Mouse (Mus musculus): ENCODE data around the gene Micall1.

Gene Micall1

DNA sequence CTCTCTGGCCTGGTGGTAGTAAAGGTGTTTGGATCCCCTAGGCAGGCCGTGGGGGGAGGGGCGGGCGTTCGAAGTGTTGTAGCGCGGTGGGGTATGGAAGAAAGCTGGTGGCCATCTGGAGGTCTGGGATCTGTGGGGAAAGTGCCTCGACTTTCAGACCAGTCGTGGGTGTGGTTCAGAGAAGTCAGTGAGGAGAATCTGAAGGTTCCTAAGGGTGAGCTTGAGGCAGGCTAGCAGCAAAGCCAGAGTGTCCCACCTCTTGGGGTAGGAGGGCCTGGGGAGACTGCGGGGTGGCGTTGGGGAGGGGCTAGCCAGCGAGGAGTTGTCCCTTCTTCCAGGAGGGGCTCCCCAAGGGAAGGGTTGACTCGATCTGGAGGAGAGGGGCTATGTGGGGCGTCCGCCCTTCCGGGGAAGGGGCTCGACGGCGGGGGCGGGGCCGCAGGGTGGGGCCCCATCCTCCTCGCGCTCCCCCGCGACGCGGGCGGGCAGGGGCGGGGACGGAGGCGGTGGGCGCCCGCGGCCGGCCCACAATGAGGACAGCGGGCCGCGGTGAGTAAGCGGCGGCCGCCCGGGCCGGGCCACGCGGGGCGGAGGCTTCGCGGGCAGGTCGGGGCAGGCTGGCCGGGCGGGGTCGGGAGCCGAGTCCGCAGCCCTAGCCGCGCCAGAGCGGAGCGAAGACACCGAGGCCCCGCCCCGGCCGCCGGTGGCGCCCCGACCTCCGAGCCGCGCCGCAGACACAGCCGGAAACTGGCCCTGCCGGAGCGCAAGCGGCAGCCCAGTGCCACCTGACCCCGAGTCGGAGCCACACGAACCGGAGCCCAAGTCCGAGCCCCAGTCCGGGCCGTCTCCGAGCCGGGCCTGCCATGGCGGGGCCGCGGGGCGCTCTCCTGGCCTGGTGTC is at the start of gene Micall1:
TSS of gene Micall1 (plus strand) at position 478 of the 900 bp plus-strand sequence.
- DNase-seq (ENCODE audit: low spot score), result peak; percentile 50

DNA sequence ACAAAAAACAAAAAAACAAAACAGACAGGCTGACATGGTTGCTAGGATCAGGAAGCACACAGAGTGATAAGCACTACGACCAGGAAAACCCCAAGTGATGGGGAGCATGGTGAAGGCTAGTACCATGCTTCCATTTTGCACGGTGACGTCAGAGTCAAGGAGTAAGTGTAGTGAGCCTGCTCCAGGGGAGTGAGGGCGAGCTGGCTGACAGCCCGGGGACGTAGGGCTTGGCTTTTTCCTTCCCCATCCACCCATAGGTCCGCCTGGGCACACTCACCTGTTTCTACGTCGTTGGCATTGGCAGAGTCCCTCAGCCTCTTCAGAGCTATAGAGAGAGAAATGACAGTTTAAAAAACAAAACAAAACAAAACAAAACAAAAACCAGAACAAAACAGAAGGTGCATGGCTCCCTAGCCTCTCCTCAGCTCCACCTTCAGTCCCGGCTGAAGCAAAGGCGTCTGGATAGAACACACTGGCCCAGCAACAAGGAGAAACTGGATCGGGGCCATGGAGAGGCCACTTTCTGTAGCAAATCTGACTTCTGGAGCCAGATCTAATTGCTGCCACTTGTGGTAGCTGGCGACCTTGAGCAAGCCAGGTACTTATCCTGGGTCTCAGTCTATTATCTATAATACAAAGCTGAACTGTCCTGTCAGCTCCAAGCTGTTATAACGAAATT is 47.7 kb upstream of the Micall1 start:
- DNase-seq (ENCODE audit: low spot score), result no peak

DNA sequence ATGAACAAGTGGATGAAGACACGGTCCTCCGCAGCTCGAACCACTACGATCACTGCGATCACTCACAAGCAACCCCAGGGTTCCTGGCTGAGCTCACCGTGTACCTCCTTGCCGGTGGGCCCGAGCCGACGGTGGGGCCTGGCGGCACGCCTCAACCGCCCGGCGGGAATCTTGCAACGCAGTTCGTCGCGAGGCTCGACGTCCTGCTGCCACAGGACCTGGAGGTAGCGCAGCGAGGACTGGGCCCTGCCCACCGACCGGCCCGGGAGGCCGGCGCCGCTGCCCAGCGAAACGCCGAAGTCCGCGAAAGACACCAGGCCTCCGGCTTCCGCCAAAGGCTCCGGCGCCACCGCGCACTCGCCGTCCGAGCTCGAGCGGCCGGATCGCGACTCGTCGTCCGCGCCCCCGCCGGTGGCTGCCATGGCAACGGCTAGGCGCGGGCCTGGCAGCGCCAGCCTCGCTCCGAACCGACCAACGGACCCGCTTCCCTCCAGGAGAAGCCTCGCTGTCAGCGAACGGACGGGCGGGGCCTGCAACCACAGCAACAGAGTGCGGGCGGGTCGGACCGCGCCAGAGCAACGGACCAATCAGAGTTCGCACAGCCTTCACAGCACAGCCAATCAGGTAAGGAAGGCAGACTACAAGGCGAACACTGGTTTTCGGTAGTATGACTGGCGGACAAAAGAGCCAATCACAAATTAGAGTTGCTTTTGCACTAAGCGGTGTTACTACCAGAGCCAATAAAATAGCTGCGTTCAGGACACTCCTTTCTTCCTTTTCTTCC is 46.1 kb upstream of the Micall1 start, which contains the start of gene Ankrd54:
TSS of gene Ankrd54 (minus strand) at position 518 of the 784 bp plus-strand sequence.
- peak; percentile 99 for DNase-seq (ENCODE audit: low spot score)

DNA sequence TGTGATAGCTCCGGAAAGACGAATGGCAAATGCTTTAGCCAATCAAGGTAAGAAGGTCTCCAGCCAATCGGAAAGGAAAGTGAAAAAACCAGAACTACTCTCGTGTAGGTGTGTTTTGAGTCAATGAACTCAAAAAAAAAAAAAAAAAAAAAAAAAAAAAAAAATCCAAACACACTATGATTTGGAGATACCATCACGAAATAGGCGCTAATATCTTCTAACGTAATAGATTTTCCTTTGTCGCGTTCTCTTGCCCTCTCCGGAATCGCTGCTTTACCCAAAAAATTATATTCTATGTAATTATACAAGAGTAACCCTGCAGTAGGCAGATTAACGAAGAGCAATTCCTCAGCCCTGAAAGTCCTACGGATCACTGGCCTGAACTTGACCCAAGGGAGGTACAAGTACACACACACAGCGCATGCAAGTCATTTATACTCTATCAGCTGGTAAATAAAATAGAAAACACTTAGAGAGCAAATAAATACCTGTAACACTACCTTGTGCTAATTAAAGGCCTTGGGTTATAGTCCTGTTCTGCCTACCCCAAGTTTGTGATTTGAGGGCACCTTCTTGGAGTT is 45.4 kb upstream of the Micall1 start:
- no peak for DNase-seq (ENCODE audit: low spot score)

DNA sequence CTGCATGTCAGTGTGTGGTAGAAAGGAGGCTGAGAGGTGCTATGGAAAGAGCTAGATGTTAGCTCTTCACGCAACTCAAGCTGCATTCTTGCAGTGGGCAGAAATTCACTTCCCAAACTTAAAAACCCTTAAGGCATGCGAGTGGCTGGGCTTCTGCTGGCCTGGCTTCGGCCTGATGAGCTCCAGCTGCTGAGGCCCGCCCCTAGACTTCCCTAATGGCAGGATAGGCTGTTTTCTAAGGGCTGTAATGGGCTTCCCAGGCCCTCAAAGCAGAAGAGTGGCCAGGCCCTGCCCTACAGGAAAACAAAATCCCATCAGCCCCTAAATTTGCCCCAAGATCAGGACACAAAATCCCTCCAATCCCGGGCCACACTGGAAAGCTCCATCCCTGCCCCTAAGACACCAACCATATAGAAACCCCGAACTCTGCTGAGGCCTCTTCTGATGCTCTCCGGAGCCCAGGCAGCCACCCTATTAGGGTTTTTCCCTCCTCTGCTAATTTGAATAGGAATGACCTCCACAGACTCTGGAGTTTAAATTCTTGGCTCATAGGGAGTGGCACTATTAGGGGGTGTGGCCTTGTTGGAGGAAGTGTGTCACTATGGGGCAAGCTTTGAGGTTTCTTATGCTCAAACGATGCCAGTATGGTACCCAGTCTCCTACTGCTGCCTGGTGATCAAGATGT is 43.5 kb upstream of the Micall1 start:
- DNase-seq (ENCODE audit: low spot score), result no peak

DNA sequence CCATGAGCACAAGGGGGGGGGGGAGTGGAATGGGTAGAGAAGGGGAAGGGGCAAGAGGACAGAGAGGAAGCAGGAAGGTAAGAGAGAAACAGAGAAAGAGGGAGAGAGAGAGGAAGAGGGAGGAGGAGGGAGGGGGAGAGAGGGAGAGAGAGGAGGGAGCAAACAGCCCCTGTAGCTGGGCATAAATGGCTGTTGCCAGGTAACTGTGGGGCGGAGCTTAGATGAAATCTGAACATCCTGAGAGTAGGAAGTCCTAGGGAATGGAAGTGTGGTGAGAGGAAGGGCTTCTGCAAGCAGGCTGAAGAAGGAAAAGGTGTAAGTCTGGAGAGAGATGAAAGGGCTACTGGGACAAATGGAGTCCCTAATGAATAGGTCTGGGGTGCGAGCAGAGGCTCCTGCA is 42.4 kb upstream of the Micall1 start:
- no peak for DNase-seq (ENCODE audit: low spot score)

DNA sequence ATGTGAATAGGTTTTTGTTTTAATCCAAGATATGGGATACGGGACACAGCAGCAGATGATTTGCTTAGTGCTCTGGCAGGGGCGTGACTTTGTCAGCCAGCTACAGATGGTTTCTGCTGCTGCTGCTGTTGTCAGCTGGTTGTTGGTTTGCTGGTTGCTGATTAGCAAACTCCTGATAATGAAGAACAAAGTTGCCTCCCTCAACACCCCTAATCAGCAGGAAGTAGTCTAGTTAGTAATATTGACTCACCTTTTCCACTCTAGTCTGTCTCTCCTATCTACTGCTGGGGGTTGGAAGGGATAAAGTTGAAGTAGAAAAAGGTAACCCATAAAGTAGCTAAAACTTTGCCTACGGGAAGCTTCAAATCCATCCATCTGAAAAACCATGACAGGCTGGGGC is 41.1 kb upstream of the Micall1 start:
- DNase-seq (ENCODE audit: low spot score), result no peak

DNA sequence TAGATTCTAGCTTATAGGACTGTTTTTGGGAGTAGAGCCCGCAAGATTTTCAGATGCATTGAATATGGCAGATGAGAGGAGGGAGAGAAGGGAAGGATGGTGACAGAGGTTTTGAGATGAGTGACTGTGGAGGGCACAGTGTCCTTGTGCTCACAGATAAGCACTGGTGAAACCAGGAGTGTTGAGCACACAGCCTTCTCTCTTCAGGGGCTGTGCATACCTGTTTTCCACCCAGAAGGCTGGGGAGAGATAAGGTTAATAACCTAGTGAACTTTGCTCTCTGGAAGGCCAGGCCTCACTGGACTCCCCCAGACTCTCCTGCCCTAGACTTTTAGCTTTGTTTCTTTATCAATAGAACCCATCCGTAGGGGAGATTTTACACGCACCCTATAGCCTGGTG is 40.3 kb upstream of the Micall1 start:
- DNase-seq (ENCODE audit: low spot score), result no peak

DNA sequence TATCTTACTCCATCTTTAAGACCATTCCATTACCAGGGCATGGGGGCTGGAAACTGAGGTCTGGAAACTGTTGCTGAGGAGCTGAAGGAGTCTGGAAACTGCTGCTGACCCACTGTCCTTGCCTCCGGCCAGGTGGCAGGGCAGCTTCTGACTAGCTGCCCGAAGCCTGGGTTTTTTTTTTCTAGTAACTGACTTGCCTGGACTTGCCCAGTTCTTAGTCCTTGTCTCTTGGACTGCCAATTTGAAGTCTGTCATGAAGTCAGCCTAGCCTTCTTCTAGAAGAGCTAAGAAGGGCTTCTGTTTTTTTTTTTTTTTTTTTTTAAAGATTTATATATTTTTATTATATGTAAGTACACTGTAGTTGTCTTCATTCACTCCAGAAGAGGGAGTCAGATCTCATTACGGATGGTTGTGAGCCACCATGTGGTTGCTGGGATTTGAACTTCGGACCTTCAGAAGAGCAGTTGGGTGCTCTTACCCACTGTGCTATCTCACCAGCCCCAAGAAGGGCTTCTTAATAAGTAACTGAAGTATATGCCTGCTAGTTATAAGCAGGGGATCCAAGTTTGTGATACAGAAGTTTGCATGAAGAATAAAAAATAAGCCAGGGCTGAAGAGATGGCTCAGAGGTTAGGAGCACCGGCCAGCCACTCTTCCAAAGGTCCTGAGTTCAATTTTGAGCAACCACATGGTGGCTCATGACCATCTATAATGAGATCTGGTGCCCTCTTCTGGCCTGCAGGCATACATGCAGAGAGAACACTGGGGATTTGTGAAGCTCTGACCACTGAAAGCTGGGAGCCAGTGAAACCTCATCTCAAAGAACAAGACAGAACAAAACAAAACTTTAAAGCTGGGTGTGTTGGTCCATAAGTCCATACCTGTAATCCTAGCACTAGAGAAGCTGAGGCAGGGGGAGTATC is 37.3 kb upstream of the Micall1 start:
- DNase-seq (ENCODE audit: low spot score), result no peak

DNA sequence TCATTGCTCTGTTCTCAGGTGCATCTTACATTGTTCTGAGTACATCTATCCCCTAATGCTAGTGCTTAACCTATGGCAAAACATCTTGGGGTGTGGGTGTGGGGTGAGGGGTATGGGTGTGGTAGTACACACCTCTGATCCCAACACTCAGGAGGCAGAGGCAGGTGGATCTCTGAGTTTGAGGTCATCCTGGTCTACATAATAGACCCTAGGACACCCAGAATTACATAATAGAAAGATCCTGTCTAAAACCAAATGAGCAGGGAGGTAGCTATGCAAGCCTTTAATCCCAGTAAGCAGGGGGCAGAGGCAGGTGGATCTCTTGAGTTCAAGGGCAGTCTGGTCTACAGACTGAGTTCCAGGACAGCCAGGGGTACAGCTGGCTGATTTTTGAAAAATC is 34.9 kb upstream of the Micall1 start:
- no peak for DNase-seq (ENCODE audit: low spot score)

DNA sequence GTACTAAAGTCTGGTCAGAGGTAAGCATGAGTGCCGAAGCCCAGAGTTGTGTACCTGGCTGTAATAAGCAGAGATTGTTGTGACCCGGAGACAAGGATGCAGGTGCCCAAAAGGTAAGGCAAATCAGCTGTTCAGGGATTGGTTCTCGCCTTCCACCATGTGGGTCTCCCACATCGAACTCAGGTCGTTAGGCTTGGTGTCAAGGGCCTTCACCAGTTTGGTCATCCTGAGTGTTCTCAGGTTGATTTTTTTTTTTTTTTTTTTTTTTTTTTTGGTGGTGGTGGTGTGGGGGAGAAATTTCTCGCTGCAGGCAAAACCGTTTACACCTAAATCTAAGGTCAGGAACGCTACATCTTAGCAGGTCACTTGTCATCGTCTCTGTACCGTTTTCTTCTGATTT is 34.3 kb upstream of the Micall1 start:
- no peak for DNase-seq (ENCODE audit: low spot score)

DNA sequence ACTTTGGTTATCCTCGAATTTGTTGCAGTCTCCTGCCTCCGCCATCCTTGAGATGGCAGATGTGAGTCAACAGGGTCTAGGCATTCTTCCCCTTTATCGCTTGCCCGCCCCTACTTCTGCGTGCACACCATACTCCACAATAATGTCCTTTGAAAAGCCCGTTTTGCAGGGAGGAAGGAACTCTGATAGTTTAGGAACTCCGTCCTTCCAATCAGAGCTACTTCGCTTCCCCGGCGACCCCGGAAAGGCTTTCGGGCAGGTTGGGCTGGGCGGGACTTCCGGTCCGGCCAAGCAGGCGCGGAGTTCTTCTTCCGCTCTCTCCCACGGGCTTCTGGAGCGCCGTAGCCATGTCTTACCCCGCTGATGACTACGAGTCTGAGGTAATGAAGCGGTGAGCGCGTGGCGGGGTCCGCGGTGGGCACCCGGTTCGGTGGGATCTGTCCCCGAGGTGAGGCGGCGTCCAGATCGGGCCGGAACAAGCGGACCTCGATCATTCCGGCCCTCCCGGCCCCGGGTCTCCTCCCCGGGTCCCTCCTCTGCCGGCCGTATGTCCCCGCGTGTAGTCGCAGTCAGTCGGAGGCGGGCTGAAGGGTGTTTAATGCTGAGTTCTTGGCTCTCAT is 33.7 kb upstream of the Micall1 start, which contains the start of gene Eif3l:
TSS of gene Eif3l (plus strand) at position 267 of the 620 bp plus-strand sequence.
- peak; percentile 85 for DNase-seq (ENCODE audit: low spot score)

DNA sequence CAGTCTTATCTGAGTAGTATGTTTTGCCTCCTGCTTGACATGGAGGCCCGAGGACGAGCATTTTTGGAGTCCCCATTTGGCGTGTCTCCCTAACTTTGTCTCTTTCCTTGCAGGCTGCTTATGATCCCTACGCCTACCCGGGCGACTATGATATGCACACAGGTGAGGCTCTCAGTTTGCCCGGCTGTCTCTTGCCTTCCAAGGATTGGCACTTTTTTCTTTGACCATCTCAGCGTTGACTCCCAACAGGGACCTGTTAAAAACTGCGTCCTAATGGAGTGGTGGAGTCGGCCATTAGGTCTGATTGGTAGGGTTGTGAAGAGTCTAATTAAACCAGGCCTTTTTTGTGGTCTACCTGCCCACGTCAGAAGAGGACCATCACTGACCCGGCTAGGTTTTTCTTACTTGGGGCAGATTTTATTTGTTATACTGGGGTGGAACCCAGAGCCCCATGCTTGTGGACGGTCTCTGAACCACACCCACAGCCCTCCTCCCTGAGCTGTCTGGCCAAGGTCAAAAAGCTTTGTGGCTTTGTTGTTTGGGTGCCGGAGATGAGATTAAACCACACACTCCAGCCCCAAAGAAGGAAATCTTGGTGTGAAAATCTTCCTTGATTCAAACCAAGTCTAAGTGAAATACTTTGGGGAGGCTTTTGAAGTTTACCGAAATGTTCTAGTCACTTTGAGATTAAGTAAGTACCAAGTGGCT is 32.9 kb upstream of the Micall1 start:
- no peak for DNase-seq (ENCODE audit: low spot score)

DNA sequence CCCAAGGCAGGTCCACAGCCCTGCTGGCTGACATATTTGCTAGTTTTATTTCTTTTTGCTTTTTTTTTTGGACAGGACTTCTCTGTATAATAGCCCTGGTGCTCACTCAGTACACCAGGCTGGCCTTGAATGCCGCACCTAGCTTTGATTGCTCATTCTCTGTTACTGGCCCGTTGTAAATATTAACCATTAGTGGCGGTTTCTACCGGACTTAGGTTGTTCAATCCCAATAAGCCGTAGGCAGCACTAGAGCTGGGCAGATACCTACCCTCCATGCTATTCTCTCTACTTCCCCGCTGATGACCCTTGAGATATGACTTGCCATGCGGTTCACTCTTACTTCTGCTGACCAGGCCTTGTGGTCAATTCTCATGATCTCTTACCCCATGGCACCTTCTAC is 29.1 kb upstream of the Micall1 start:
- DNase-seq (ENCODE audit: low spot score), result no peak

DNA sequence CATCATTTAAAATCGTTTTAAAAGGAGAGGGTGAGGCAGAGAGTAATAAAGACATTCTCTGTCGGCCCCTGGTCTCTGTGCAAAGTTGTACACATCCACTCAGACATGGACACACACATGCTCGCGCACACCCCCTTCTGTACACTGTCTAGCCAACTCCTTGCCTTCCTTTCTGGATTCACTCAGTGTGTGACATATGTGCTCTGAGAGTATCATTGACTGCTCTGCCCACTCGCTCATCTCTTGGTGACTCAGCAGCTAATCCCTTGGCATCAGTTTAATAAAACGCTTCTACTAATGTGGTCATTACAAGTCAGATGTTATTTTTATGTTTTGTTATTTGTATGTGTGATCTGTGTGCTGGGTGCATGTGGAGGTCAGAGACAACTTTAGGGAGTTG is 16.4 kb upstream of the Micall1 start:
- no peak for DNase-seq (ENCODE audit: low spot score)

DNA sequence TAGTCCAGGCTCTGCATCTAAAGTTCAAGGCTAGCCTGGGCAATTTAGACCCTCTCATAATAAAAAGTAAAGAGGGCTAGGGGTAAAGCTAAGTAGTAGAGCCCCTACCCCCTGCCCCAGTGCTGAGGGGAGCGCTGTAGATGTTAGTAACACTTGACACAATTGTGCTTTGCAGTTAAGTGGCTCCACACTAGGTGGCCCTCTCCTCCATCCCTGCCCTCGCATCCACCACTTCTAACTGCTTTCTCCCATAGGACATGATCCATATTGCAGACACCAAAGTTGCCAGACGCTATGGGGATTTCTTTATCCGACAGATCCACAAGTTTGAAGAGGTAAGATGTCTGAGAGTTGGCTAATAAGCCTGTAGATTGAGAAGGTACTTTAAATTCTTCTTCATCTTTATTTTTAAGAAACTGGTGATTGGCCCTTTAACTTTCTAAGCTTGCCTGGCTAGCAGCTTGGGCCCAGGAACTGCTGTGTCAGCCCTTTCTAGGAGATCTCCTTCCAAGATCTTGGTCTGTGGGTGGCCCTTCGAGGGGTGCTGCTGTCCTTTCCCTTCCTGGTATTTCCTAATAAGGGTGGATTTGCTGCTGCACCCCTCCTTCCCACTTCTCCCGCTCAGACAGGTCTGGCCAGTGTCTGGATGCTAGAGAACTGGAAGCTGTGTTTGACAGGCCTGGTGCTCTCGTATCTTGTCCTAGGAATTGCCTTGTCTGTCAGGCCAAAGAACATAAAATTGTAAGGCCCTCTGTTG is 15.4 kb upstream of the Micall1 start:
- peak; percentile 70 for DNase-seq (ENCODE audit: low spot score)

DNA sequence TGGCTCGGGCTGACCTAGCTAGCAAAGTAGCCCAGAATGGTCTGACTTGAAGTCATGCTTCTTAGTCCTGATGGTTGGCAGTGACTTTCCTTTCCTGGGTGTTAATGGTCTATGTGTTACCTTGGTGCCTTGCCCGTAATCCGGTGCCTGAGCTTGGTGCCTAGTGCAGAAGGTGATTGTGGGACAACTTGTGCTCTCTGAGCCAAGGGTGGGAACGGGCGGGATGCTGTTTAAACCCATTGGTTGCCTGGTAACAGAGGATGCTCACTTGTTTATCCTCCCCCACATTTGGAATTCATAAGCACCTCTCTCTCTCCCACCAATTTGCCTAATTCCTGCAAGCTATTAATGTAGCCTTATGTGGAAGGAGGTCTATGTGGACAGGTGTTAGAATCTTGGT is 13.2 kb upstream of the Micall1 start:
- DNase-seq (ENCODE audit: low spot score), result no peak

DNA sequence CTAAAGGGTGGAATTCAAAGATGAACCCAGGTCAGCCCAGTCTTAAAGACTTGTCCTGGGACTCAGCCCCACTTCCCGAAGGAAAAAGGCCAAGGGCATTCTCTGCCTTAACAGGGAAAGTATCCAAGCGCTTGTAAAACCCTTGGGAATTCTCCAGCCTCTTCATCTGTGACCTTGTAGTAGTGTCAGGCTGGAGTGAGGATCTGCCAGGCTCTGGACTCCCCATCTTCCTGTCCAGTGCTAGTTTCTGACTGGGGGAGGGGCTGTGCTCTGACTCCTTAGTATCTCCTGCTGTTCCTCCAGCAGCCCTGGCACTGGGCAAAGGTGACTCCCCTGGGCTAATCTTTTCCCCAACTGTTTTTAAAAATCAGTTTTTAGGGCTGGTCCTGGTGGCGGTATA is 12.1 kb upstream of the Micall1 start:
- DNase-seq (ENCODE audit: low spot score), result no peak

DNA sequence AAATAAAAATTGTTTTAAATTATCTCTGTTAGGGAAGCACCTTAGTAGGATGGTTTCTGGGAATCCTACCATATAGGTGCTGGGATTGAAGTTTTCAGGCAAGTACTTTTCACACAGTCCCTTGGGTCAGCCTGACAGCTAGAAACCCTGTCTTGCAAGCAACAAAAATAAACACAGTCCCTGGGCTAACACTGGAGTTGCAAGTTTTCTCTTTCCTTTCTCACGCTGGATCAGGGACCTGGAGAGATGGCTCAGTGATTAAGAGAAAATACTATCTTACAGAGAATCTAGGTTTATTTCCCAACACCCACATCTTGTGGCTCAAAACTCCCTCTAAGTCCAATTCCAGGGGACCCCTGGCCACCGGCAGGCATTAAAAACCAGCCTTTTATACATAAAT is 11.6 kb upstream of the Micall1 start:
- DNase-seq (ENCODE audit: low spot score), result no peak

Measured in layer of hippocampus, adult 11-12 months (tissue).